Mouse (Mus musculus): ENCODE data around the gene Rasgrp3. TPM values are rescaled to one million over a fixed set of nuclear protein-coding genes. Genes with fewer than 3 reads are reported as not detected.

The Rasgrp3 gene
- polyA plus RNA-seq, 1 experiment from 2014 or later, result 19.4 TPM

DNA sequence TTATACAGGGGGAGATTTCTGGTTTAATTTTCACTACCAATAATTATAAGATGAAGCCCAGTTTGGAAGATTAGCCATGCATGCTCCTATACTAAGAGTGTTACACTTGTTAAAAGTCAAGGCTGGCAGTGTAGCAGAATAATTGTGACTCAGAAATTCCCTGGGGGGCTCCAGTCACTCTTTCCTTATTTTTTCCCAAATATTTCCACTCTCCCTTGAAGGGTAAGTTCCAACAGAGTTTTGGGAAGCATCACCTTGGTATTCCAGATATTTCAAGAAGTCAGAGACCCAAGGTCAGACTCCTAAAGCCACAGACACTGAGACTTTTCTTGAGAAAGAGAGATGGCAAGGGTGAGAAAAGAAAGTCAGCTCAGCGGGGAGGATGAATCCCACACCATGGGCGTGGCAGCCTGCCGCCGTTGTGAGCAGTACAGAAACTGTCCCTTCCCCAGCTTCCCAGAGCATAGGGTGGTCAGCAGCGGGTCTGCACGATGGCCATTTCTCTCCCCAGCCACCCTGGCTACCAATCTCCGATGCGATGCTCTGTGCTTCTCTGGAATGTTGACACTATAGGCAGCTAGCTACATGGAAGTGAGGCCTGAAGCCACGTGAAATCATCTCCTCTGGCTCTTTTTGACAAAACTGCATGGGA, 28.8 kb downstream of the Rasgrp3 start:
- no peak overlapping the region for H3K4me3 ChIP-seq (ENCODE audit: low read depth, low read length)

DNA sequence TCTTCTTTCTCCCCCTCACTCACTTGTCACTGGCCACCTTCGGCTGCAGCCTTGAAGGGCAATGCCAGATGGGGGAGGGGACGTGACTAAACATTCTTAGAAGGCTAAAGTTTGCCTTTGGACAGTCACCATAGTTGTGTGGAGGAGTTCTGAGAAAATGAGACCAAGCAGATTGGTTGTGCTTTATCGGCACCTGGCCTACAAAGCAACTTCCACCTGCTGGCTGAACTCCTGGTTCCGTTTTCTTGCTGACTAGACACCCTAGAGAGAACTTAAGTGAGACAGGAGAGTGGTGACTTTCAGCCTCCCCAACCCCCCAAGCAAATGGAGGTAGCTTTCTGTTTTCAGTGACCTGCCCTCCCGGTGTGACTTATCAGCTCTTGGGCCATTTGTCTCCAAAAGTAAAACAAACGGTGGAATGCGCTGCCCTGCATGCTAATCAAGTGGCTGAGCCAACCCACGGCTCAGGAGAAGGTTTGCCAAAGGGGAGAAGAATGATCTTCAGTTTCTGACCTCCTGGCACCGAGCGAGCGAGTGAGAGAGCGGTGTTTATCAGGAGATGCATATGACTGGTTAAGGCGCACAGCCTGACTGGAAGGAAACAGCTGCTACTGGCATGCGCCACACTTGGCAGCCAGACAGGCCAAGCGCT, 29.4 kb downstream of the Rasgrp3 start:
- H3K4me2 ChIP-seq (ENCODE audit: low read length), result peak overlapping the region; percentile 44
- DNase-seq (ENCODE audit: low spot score), result peak; percentile 73
- no peaks in the 10 kb centered on the region for H3K27me3 ChIP-seq (replicated peaks; ENCODE audit: control insufficient read depth, insufficient read depth, low read length)
- 3% methylated on average over 15 of the region's 15 CpGs for WGBS
- H3K27ac ChIP-seq (ENCODE audit: low read depth), result no peak overlapping the region
- peak; percentile 58; the same call in 1 of the 2 replicates for ATAC-seq (replicated peaks; ENCODE audit: low FRiP score, low TSS enrichment, low read depth)
- no peak overlapping the region for H3K4me3 ChIP-seq (ENCODE audit: low read depth, low read length)
- H3K9me3 ChIP-seq (ENCODE audit: control insufficient read depth, low read length), result no peaks in the 10 kb centered on the region
- no peak overlapping the region for H3K9ac ChIP-seq (ENCODE audit: low read length)
- no peaks in the 10 kb centered on the region for H3K36me3 ChIP-seq (ENCODE audit: control insufficient read depth, insufficient read depth, low read length)
- H3K4me1 ChIP-seq (replicated peaks; ENCODE audit: control insufficient read depth, insufficient read depth, low read length), result peaks cover 19% of the 10 kb centered on the region

More for the DNA sequence above, 28.8 kb downstream of the Rasgrp3 start:
- Histone ChIP-seq H3K4me2 (ENCODE audit: low read length) (0 out of 2 replicates have a peak overlapping the region, but pooled peaks have one; percentile 44), H3K9me3 (ENCODE audit: control insufficient read depth, low read length) (no peaks in the 10 kb centered on the region), H3K27me3 (replicated peaks; ENCODE audit: control insufficient read depth, insufficient read depth, low read length) (no peaks in the 10 kb centered on the region), H3K9ac (ENCODE audit: low read length) (no peak overlapping the region), H3K27ac (ENCODE audit: low read depth) (no peak overlapping the region), H3K4me1 (replicated peaks; ENCODE audit: control insufficient read depth, insufficient read depth, low read length) (peaks cover 19% of the 10 kb centered on the region), H3K36me3 (ENCODE audit: control insufficient read depth, insufficient read depth, low read length) (no peaks in the 10 kb centered on the region)
- WGBS, result 12% methylated on average over 9 of the region's 9 CpGs
- DNase-seq (ENCODE audit: low spot score) (no peak), ATAC-seq (replicated peaks; ENCODE audit: low FRiP score, low TSS enrichment, low read depth) (no peak)

DNA sequence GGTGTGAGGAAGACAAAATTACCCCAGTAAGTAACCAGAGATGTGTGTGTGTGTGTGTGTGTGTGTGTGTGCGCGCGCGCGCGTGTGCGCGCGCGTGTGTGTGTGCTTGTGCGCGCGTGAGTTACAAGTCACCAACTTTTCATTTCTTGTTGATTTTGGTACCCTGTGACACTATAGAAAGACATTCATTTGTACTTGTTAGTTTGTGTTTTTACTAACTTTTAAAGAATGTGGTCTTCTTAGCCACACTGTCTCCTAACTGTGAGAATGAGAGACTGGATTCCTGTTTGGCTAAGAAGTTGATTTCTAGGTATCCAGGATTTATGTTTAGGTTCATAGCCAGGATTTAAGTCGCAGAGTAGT, 29.9 kb downstream of the Rasgrp3 start:
- DNase-seq (ENCODE audit: low spot score), result no peak
- 23% methylated on average over 14 of the region's 14 CpGs for WGBS
- no peaks in the 10 kb centered on the region for H3K27me3 ChIP-seq (replicated peaks; ENCODE audit: control insufficient read depth, insufficient read depth, low read length)
- H3K4me3 ChIP-seq (ENCODE audit: low read depth, low read length), result no peak overlapping the region
- peak overlapping the region; percentile 44 for H3K4me2 ChIP-seq (ENCODE audit: low read length)
- H3K9ac ChIP-seq (ENCODE audit: low read length), result no peak overlapping the region
- H3K9me3 ChIP-seq (ENCODE audit: control insufficient read depth, low read length), result no peaks in the 10 kb centered on the region
- H3K36me3 ChIP-seq (ENCODE audit: control insufficient read depth, insufficient read depth, low read length), result no peaks in the 10 kb centered on the region
- no peak for ATAC-seq (replicated peaks; ENCODE audit: low FRiP score, low TSS enrichment, low read depth)
- H3K27ac ChIP-seq (ENCODE audit: low read depth), result no peak overlapping the region
- peaks cover 19% of the 10 kb centered on the region for H3K4me1 ChIP-seq (replicated peaks; ENCODE audit: control insufficient read depth, insufficient read depth, low read length)

DNA sequence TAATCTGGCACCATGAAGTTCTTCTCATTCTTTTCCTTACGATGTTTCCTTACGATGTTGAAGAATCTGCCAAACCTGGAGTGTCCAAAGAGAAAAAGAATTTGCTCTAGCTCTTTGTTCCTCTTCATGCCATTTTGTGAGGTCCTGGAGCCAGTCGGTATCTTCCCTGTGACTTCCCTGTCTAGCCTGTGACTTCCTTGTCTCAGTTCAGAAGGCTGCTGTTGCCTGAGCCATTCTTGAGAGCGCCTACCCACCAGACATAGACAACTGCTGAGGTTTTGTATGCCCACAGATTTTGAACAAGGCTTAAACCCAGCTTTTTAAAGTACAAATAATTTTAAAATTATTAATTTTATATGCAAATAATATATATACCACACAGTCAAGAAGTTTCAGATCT, 31.3 kb downstream of the Rasgrp3 start:
- peaks cover 20% of the 10 kb centered on the region for H3K4me1 ChIP-seq (replicated peaks; ENCODE audit: control insufficient read depth, insufficient read depth, low read length)
- no peak overlapping the region for H3K4me2 ChIP-seq (ENCODE audit: low read length)
- H3K27me3 ChIP-seq (replicated peaks; ENCODE audit: control insufficient read depth, insufficient read depth, low read length), result no peaks in the 10 kb centered on the region
- H3K36me3 ChIP-seq (ENCODE audit: control insufficient read depth, insufficient read depth, low read length), result no peaks in the 10 kb centered on the region
- H3K9me3 ChIP-seq (ENCODE audit: control insufficient read depth, low read length), result no peaks in the 10 kb centered on the region
- H3K9ac ChIP-seq (ENCODE audit: low read length), result no peak overlapping the region
- ATAC-seq (replicated peaks; ENCODE audit: low FRiP score, low TSS enrichment, low read depth), result no peak
- H3K4me3 ChIP-seq (ENCODE audit: low read depth, low read length), result no peak overlapping the region
- no peak overlapping the region for H3K27ac ChIP-seq (ENCODE audit: low read depth)
- no peak for DNase-seq (ENCODE audit: low spot score)
- 78% methylated on average over 4 of the region's 4 CpGs for WGBS

DNA sequence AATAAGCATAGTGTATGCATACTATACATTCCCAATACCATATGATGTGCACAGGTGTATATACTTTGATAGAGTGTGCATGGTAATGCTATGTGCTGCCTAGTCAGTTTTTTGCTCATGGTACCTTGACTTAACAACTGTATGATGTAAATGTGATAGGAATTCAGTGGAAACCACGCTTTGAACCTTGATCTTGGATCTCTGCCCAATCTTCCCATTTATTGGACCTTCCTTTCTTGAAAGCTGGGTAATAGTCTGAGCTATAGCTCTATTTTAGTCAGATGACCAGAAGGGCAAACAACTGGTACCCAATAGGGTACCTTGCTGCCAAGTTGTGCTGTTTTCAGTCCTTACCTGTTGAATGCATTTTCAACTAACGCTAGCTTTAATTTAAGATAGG, 31.8 kb downstream of the Rasgrp3 start:
- Histone ChIP-seq H3K27me3 (replicated peaks; ENCODE audit: control insufficient read depth, insufficient read depth, low read length) (no peaks in the 10 kb centered on the region), H3K9ac (ENCODE audit: low read length) (no peak overlapping the region), H3K4me1 (replicated peaks; ENCODE audit: control insufficient read depth, insufficient read depth, low read length) (peaks cover 24% of the 10 kb centered on the region), H3K27ac (ENCODE audit: low read depth) (no peak overlapping the region), H3K36me3 (ENCODE audit: control insufficient read depth, insufficient read depth, low read length) (no peaks in the 10 kb centered on the region), H3K4me3 (ENCODE audit: low read depth, low read length) (no peak overlapping the region), H3K4me2 (ENCODE audit: low read length) (no peak overlapping the region), H3K9me3 (ENCODE audit: control insufficient read depth, low read length) (no peaks in the 10 kb centered on the region)
- DNase-seq (ENCODE audit: low spot score), result no peak
- ATAC-seq (replicated peaks; ENCODE audit: low FRiP score, low TSS enrichment, low read depth), result no peak
- WGBS, result 94% methylated on average over 2 of the region's 2 CpGs

DNA sequence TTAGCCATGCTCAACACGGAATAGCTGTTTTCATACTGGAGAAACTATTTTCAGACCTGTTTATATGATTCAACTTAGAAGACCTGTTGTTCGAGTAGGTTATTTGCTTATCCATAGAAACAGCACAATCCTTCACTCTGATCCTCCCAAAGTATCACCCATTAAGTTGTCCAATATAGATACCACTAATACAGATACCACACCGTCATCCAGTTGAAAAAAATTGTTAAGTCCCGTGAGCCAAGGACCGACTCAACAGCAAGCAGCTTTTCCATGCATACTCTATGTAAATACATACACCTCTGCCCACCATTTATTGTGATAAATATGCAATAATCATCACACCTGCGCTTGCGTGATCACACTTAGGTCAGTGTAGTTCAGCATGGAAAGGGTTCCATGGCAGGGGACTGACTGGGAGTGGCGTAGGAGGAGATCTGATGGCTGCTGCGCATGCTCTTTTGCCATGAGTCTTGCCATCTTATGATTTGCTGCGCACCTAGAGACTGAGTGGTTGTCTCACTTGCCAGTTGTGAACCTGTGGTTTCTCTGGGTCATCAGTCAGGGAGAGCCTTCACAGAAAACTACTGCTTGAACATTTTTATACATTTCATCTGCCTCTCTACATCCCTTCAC, 32.9 kb downstream of the Rasgrp3 start:
- ATAC-seq (replicated peaks; ENCODE audit: low FRiP score, low TSS enrichment, low read depth), result no peak

DNA sequence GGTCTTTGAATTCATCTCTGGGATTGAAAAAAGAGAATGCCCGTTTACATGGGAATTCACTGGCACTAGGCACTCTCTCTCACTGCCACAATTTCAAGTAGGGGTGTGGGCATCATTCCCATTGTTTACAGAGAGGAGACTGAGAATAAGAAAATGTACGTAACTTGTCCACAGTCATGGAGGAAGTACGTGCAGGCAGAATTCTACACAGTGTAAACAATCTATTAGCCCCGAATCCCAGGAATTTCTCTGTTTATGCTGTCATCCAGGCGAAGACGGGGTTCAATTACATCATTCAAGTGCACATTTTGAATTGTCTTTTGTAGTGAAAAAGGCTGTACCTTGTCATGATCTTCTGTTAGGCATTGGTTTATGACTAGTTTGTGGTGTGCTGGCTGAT, 34.6 kb downstream of the Rasgrp3 start:
- WGBS, result 39% methylated on average over 6 of the region's 6 CpGs
- H3K4me1 ChIP-seq (replicated peaks; ENCODE audit: control insufficient read depth, insufficient read depth, low read length), result peaks cover 19% of the 10 kb centered on the region
- no peaks in the 10 kb centered on the region for H3K9me3 ChIP-seq (ENCODE audit: control insufficient read depth, low read length)
- ATAC-seq (replicated peaks; ENCODE audit: low FRiP score, low TSS enrichment, low read depth) (no peak), DNase-seq (ENCODE audit: low spot score) (no peak)
- no peaks in the 10 kb centered on the region for H3K36me3 ChIP-seq (ENCODE audit: control insufficient read depth, insufficient read depth, low read length)
- H3K4me3 ChIP-seq (ENCODE audit: low read depth, low read length), result no peak overlapping the region
- H3K4me2 ChIP-seq (ENCODE audit: low read length), result no peak overlapping the region
- H3K27ac ChIP-seq (ENCODE audit: low read depth), result no peak overlapping the region
- no peaks in the 10 kb centered on the region for H3K27me3 ChIP-seq (replicated peaks; ENCODE audit: control insufficient read depth, insufficient read depth, low read length)
- H3K9ac ChIP-seq (ENCODE audit: low read length), result no peak overlapping the region

More for the DNA sequence above, 32.9 kb downstream of the Rasgrp3 start:
- Histone ChIP-seq H3K27ac (ENCODE audit: low read depth) (no peak overlapping the region), H3K4me3 (ENCODE audit: low read depth, low read length) (no peak overlapping the region), H3K9ac (ENCODE audit: low read length) (no peak overlapping the region), H3K4me1 (replicated peaks; ENCODE audit: control insufficient read depth, insufficient read depth, low read length) (peaks cover 26% of the 10 kb centered on the region), H3K36me3 (ENCODE audit: control insufficient read depth, insufficient read depth, low read length) (no peaks in the 10 kb centered on the region), H3K4me2 (ENCODE audit: low read length) (no peak overlapping the region), H3K9me3 (ENCODE audit: control insufficient read depth, low read length) (no peaks in the 10 kb centered on the region), H3K27me3 (replicated peaks; ENCODE audit: control insufficient read depth, insufficient read depth, low read length) (no peaks in the 10 kb centered on the region)
- WGBS, result 90% methylated on average over 10 of the region's 10 CpGs
- DNase-seq (ENCODE audit: low spot score), result no peak

DNA sequence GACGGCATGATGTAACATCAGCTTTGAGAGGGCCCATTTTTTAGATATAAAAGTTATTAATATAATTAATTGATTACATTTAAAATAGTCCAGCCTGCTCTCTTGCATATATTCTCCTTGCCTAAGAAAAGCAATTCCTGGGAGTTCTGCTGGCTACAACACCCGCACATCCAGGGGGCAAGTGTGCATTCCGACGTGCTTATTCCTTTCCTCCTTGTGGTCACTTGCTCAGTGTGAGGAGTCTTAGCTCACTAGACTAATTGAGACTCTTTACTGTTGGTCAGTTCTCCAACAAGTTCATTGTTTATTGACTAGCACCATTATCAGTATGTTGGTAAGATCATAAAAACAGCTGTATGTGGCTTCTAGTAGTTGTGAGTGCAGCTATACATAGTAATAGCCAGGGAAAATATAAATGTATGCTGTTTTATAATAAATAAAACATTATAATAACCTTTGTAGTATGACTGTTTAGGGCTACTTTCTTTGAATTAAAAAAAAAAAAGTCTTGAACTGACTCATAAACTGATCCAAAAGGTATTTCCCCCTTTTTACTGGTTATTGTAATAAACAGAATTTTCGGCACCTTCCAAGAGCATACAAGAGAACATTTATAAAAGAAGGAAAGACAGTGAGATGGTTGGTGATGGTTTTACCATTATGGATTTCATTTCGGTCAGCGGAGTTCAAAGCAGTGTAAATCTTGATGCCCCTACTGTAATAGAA, 35.4 kb downstream of the Rasgrp3 start:
- Histone ChIP-seq H3K36me3 (ENCODE audit: control insufficient read depth, insufficient read depth, low read length) (no peaks in the 10 kb centered on the region), H3K9ac (ENCODE audit: low read length) (no peak overlapping the region), H3K27me3 (replicated peaks; ENCODE audit: control insufficient read depth, insufficient read depth, low read length) (no peaks in the 10 kb centered on the region), H3K9me3 (ENCODE audit: control insufficient read depth, low read length) (no peaks in the 10 kb centered on the region), H3K4me2 (ENCODE audit: low read length) (no peak overlapping the region), H3K4me1 (replicated peaks; ENCODE audit: control insufficient read depth, insufficient read depth, low read length) (peaks cover 12% of the 10 kb centered on the region), H3K4me3 (ENCODE audit: low read depth, low read length) (no peak overlapping the region), H3K27ac (ENCODE audit: low read depth) (no peak overlapping the region)
- DNase-seq (ENCODE audit: low spot score), result no peak
- no peak for ATAC-seq (replicated peaks; ENCODE audit: low FRiP score, low TSS enrichment, low read depth)
- WGBS, result 87% methylated on average over 7 of the region's 7 CpGs

Data from intestine, embryonic 14.5 days (tissue).